Mouse (Mus musculus): ENCODE results near the gene Fam240b. TPM values are rescaled to one million over a fixed set of nuclear protein-coding genes. Genes with fewer than 3 reads are reported as not detected.

The Fam240b gene
- polyA plus RNA-seq, 3 experiments from 2014 or later, result not detected

- peak; percentile 19 for ATAC-seq
These were observed 58.1 kb downstream of the Fam240b start for GRCm38 (mm10) chr13:64439471-64439870.

- ATAC-seq, result peak; percentile 92
These were observed 58.6 kb downstream of the Fam240b start for GRCm38 (mm10) chr13:64438863-64439452.

GRCm38 (mm10) chr13:64437801-64438200, 59.8 kb downstream of the Fam240b start:
- no peak for ATAC-seq

- ATAC-seq, result peak; percentile 97
These were observed 65.3 kb downstream of the Fam240b start, which contains the start of gene Cdk20 for GRCm38 (mm10) chr13:64432017-64432995. Cdk20 (plus strand) TSS chr13:64432314.

Other genes starting within 250 kb of the Fam240b start
- gene Cdc14b, start 222.5 kb downstream of the Fam240b start, polyA plus RNA-seq (2017; shearing (Covaris generic)), result 10 to 100 TPM in 1 of 3 experiments, 1 to 10 TPM in 2; 6.5 to 14.2 (median 9.1) TPM
- 10 to 100 TPM in 2 of 3 experiments, 1 to 10 TPM in 1; 9.4 to 10.2 (median 10.0) TPM for gene Aaed1, start 185.1 kb downstream of the Fam240b start, polyA plus RNA-seq (2017; shearing (Covaris generic))
- gene Ctsl, start 126.9 kb downstream of the Fam240b start, polyA plus RNA-seq (2017; shearing (Covaris generic)), result 10 to 100 TPM in 1 of 3 experiments, 1 to 10 TPM in 2; 2.3 to 10.7 (median 5.8) TPM
- 1 to 10 TPM; 1.1 to 5.9 (median 3.5) TPM for gene Cdk20, start 65.5 kb downstream of the Fam240b start, polyA plus RNA-seq (2017; shearing (Covaris generic))

All from inflammation-experienced regulatory T-cells, adult 6 months (primary cell).